Mouse (Mus musculus): Measurements from ENCODE around the gene Pttg1ip. TPM values are rescaled to one million over a fixed set of nuclear protein-coding genes. Genes with fewer than 3 reads are reported as not detected.

The Pttg1ip gene
- total RNA-seq, 1 experiment = 115 TPM

GRCm38 (mm10) chr10:77561508-77561907 is 20.0 kb upstream of the Pttg1ip start:
- Histone ChIP-seq H3K4me1 (ENCODE audit: control insufficient read depth in 2 of 2, insufficient read depth in 2 of 2, low read length in 2 of 2, poor library complexity in 1 of 2) (no peaks in the 10 kb centered on the region), H3K9ac (ENCODE audit: insufficient read depth, low read depth, low read length, poor library complexity, severe bottlenecking) (no peak overlapping the region), H3K27ac (ENCODE audit: insufficient read depth, low read depth, low read length, poor library complexity, severe bottlenecking) (no peak overlapping the region), H3K36me3 (ENCODE audit: control insufficient read depth, insufficient read depth, low read length, poor library complexity, severe bottlenecking) (no peaks in the 10 kb centered on the region), H3K9me3 (ENCODE audit: control insufficient read depth, insufficient read depth, low read depth, low read length) (no peaks in the 10 kb centered on the region), H3K4me3 (ENCODE audit: insufficient read depth in 1 of 2, low read depth in 1 of 2, low read length in 2 of 2, poor library complexity in 1 of 2, severe bottlenecking in 1 of 2) (no peak overlapping the region)
- in situ Hi-C loops (cut with MboI; ENCODE audit: low sequenced_read_pairs in 2 of 2, unreplicated experiment in 2 of 2) = no loop called here
- no peak for TF ChIP-seq CHD2 (IDR thresholded peaks at IDR 0.05; ENCODE audit: low read depth, low read length)
- no peak for TF ChIP-seq ZC3H11A (IDR thresholded peaks at IDR 0.05; ENCODE audit: borderline replicate concordance, low read depth, low read length)
- no peak for DNase-seq (ENCODE audit: low read depth, low spot score)

- no peaks in the 10 kb centered on the region for H3K36me3 ChIP-seq (ENCODE audit: control insufficient read depth, insufficient read depth, low read length, poor library complexity, severe bottlenecking)
- no peaks in the 10 kb centered on the region for H3K9me3 ChIP-seq (ENCODE audit: control insufficient read depth, insufficient read depth, low read depth, low read length)
- TF ChIP-seq ZNF384 (IDR thresholded peaks at IDR 0.05; ENCODE audit: low read depth, low read length) (no peak), HCFC1 (IDR thresholded peaks at IDR 0.05; ENCODE audit: borderline replicate concordance, insufficient read depth, low read length) (no peak), MAFK (IDR thresholded peaks at IDR 0.05; ENCODE audit: insufficient read depth, low read depth, low read length) (no peak), CHD2 (IDR thresholded peaks at IDR 0.05; ENCODE audit: low read depth, low read length) (no peak), ZC3H11A (IDR thresholded peaks at IDR 0.05; ENCODE audit: borderline replicate concordance, low read depth, low read length) (no peak)
- H3K4me1 ChIP-seq (ENCODE audit: control insufficient read depth in 2 of 2, insufficient read depth in 2 of 2, low read length in 2 of 2, poor library complexity in 1 of 2) = peaks cover 0 to 5% of the 10 kb centered on the region in 2 experiments; a peak in 2 of 4 replicates
- no peak overlapping the region for H3K27ac ChIP-seq (ENCODE audit: insufficient read depth, low read depth, low read length, poor library complexity, severe bottlenecking)
- in situ Hi-C loops (cut with MboI; ENCODE audit: low sequenced_read_pairs in 2 of 2, unreplicated experiment in 2 of 2) = no loop called here
- no peak overlapping the region for H3K4me3 ChIP-seq (ENCODE audit: insufficient read depth in 1 of 2, low read depth in 1 of 2, low read length in 2 of 2, poor library complexity in 1 of 2, severe bottlenecking in 1 of 2)
- no peak for DNase-seq (ENCODE audit: low read depth, low spot score)
- no peak overlapping the region for H3K9ac ChIP-seq (ENCODE audit: insufficient read depth, low read depth, low read length, poor library complexity, severe bottlenecking)
Measured at GRCm38 (mm10) chr10:77565005-77565404, 16.5 kb upstream of the Pttg1ip start.

- in situ Hi-C loops (cut with MboI; ENCODE audit: low sequenced_read_pairs in 2 of 2, unreplicated experiment in 2 of 2) = no loop called here
- TF ChIP-seq ZNF384 (IDR thresholded peaks at IDR 0.05; ENCODE audit: low read depth, low read length) (no peak), MAFK (IDR thresholded peaks at IDR 0.05; ENCODE audit: insufficient read depth, low read depth, low read length) (no peak)
Measured at GRCm38 (mm10) chr10:77566651-77567050, 14.9 kb upstream of the Pttg1ip start.

GRCm38 (mm10) chr10:77569481-77569880 is 12.0 kb upstream of the Pttg1ip start:
- Histone ChIP-seq H3K4me1 (ENCODE audit: control insufficient read depth in 2 of 2, insufficient read depth in 2 of 2, low read length in 2 of 2, poor library complexity in 1 of 2) (peaks cover 2 to 20% of the 10 kb centered on the region in 2 experiments; a peak in 3 of 4 replicates), H3K9me3 (ENCODE audit: control insufficient read depth, insufficient read depth, low read depth, low read length) (no peaks in the 10 kb centered on the region), H3K9ac (ENCODE audit: insufficient read depth, low read depth, low read length, poor library complexity, severe bottlenecking) (no peak overlapping the region), H3K4me3 (ENCODE audit: insufficient read depth in 1 of 2, low read depth in 1 of 2, low read length in 2 of 2, poor library complexity in 1 of 2, severe bottlenecking in 1 of 2) (no peak overlapping the region), H3K27ac (ENCODE audit: insufficient read depth, low read depth, low read length, poor library complexity, severe bottlenecking) (no peak overlapping the region), H3K36me3 (ENCODE audit: control insufficient read depth, insufficient read depth, low read length, poor library complexity, severe bottlenecking) (no peaks in the 10 kb centered on the region)
- DNase-seq (ENCODE audit: low read depth, low spot score) = no peak
- in situ Hi-C loops (cut with MboI; ENCODE audit: low sequenced_read_pairs in 2 of 2, unreplicated experiment in 2 of 2) = no loop called here
- no peak for TF ChIP-seq HCFC1 (IDR thresholded peaks at IDR 0.05; ENCODE audit: borderline replicate concordance, insufficient read depth, low read length)
- TF ChIP-seq MAFK (IDR thresholded peaks at IDR 0.05; ENCODE audit: insufficient read depth, low read depth, low read length) = no peak
- no peak for TF ChIP-seq ZC3H11A (IDR thresholded peaks at IDR 0.05; ENCODE audit: borderline replicate concordance, low read depth, low read length)
- TF ChIP-seq CHD2 (IDR thresholded peaks at IDR 0.05; ENCODE audit: low read depth, low read length) = no peak
- no peak for TF ChIP-seq ZNF384 (IDR thresholded peaks at IDR 0.05; ENCODE audit: low read depth, low read length)

More at GRCm38 (mm10) chr10:77566651-77567050, 14.9 kb upstream of the Pttg1ip start:
- H3K4me1 ChIP-seq (ENCODE audit: control insufficient read depth in 2 of 2, insufficient read depth in 2 of 2, low read length in 2 of 2, poor library complexity in 1 of 2) = peaks cover 0 to 12% of the 10 kb centered on the region in 2 experiments; a peak in 2 of 4 replicates
- H3K27ac ChIP-seq (ENCODE audit: insufficient read depth, low read depth, low read length, poor library complexity, severe bottlenecking) = no peak overlapping the region
- H3K4me3 ChIP-seq (ENCODE audit: insufficient read depth in 1 of 2, low read depth in 1 of 2, low read length in 2 of 2, poor library complexity in 1 of 2, severe bottlenecking in 1 of 2) = no peak overlapping the region
- H3K9ac ChIP-seq (ENCODE audit: insufficient read depth, low read depth, low read length, poor library complexity, severe bottlenecking) = no peak overlapping the region
- DNase-seq (ENCODE audit: low read depth, low spot score) = peak; percentile 66
- H3K9me3 ChIP-seq (ENCODE audit: control insufficient read depth, insufficient read depth, low read depth, low read length) = no peaks in the 10 kb centered on the region
- no peaks in the 10 kb centered on the region for H3K36me3 ChIP-seq (ENCODE audit: control insufficient read depth, insufficient read depth, low read length, poor library complexity, severe bottlenecking)

GRCm38 (mm10) chr10:77569973-77570658 is 11.4 kb upstream of the Pttg1ip start:
- H3K27ac ChIP-seq (ENCODE audit: insufficient read depth, low read depth, low read length, poor library complexity, severe bottlenecking) = no peak overlapping the region
- H3K4me3 ChIP-seq (ENCODE audit: insufficient read depth in 1 of 2, low read depth in 1 of 2, low read length in 2 of 2, poor library complexity in 1 of 2, severe bottlenecking in 1 of 2) = no peak overlapping the region
- H3K36me3 ChIP-seq (ENCODE audit: control insufficient read depth, insufficient read depth, low read length, poor library complexity, severe bottlenecking) = no peaks in the 10 kb centered on the region
- H3K4me1 ChIP-seq (ENCODE audit: control insufficient read depth in 2 of 2, insufficient read depth in 2 of 2, low read length in 2 of 2, poor library complexity in 1 of 2) = peaks cover 2 to 23% of the 10 kb centered on the region in 2 experiments; a peak in 3 of 4 replicates
- no peak for DNase-seq (ENCODE audit: low read depth, low spot score)
- in situ Hi-C loops (cut with MboI; ENCODE audit: low sequenced_read_pairs in 2 of 2, unreplicated experiment in 2 of 2) = no loop called here
- no peaks in the 10 kb centered on the region for H3K9me3 ChIP-seq (ENCODE audit: control insufficient read depth, insufficient read depth, low read depth, low read length)
- no peak for TF ChIP-seq CHD2 (IDR thresholded peaks at IDR 0.05; ENCODE audit: low read depth, low read length)
- no peak for TF ChIP-seq ZC3H11A (IDR thresholded peaks at IDR 0.05; ENCODE audit: borderline replicate concordance, low read depth, low read length)
- no peak for TF ChIP-seq HCFC1 (IDR thresholded peaks at IDR 0.05; ENCODE audit: borderline replicate concordance, insufficient read depth, low read length)
- TF ChIP-seq MAFK (IDR thresholded peaks at IDR 0.05; ENCODE audit: insufficient read depth, low read depth, low read length) = no peak
- TF ChIP-seq ZNF384 (IDR thresholded peaks at IDR 0.05; ENCODE audit: low read depth, low read length) = no peak
- H3K9ac ChIP-seq (ENCODE audit: insufficient read depth, low read depth, low read length, poor library complexity, severe bottlenecking) = no peak overlapping the region
